Mouse (Mus musculus): Measurements from ENCODE around the gene Znrd1.

The Znrd1 gene

GRCm38 (mm10) chr17:36922715-36923114, 35.6 kb downstream of the Znrd1 start:
- DNase-seq: no peak

GRCm38 (mm10) chr17:36920239-36920638, 38.1 kb downstream of the Znrd1 start:
- DNase-seq: no peak

GRCm38 (mm10) chr17:36915076-36915475, 43.3 kb downstream of the Znrd1 start:
- DNase-seq: peak; percentile 72

- DNase-seq: peak; percentile 83
Measured at GRCm38 (mm10) chr17:36914108-36914507, 44.3 kb downstream of the Znrd1 start.

- DNase-seq: no peak
Measured at GRCm38 (mm10) chr17:36912031-36912430, 46.3 kb downstream of the Znrd1 start.

GRCm38 (mm10) chr17:36909802-36910201, 48.6 kb downstream of the Znrd1 start:
- DNase-seq: no peak

GRCm38 (mm10) chr17:36908235-36908634, 50.1 kb downstream of the Znrd1 start:
- DNase-seq: no peak

All from liver (tissue).